Mouse (Mus musculus) heart, embryonic 13.5 days (tissue): Measurements from ENCODE around the gene Cldn15. TPM values are rescaled to one million over a fixed set of nuclear protein-coding genes. Genes with fewer than 3 reads are reported as not detected.

Source experiments
- ATAC-seq: fragments of 200-750 bp; cut with Nextera tagmentation; 2 replicates; pipeline ENCODE4 v1.8.0; 2017; ENCODE audit warnings: moderate TSS enrichment; ENCODE audit not compliant: insufficient number of reproducible peaks, low FRiP score, low TSS enrichment; ENCODE audit errors: extremely low read depth
- H3K27ac ChIP-seq: fragments of 300-500 bp; sonication (generic); replicated peaks from 2 replicates; pipeline ENCODE4 v1.5.1; 2015; ENCODE audit warnings: moderate library complexity, mild to moderate bottlenecking, inconsistent platforms
- H3K27me3 ChIP-seq: fragments of 300-500 bp; sonication (generic); replicated peaks from 2 replicates; pipeline ENCODE4 v1.6.1; 2015; ENCODE audit warnings: mild to moderate bottlenecking, inconsistent platforms
- H3K36me3 ChIP-seq: fragments of 300-500 bp; sonication (generic); 2 replicates; pipeline ENCODE4 v1.6.1; 2015; ENCODE audit warnings: mild to moderate bottlenecking, inconsistent platforms
- H3K4me1 ChIP-seq: fragments of 300-500 bp; sonication (generic); 2 replicates; pipeline ENCODE4 v1.6.1; 2015; ENCODE audit warnings: inconsistent platforms
- H3K4me2 ChIP-seq: fragments of 300-500 bp; sonication (generic); 2 replicates; pipeline ENCODE4 v1.6.1; 2015; ENCODE audit warnings: inconsistent platforms, mild to moderate bottlenecking, moderate library complexity
- H3K4me3 ChIP-seq: fragments of 300-500 bp; sonication (generic); 2 replicates; pipeline ENCODE4 v1.5.1; 2015; ENCODE audit warnings: moderate library complexity, mild to moderate bottlenecking, inconsistent platforms
- H3K9ac ChIP-seq: fragments of 300-500 bp; sonication (generic); 2 replicates; pipeline ENCODE4 v1.6.1; 2015; ENCODE audit warnings: inconsistent platforms, mild to moderate bottlenecking, moderate library complexity
- H3K9me3 ChIP-seq: fragments of 300-500 bp; sonication (generic); 2 replicates; pipeline ENCODE4 v1.6.1; 2016; ENCODE audit warnings: inconsistent platforms
- WGBS: fragments of 180-500 bp; shearing (Covaris S2); methylation state at CpG from one replicate; pipeline ENCODE4 v1.1.7; 2015; ENCODE audit warnings: mixed read lengths; 5-methylcytosine and 5-hydroxymethylcytosine counted together
- microRNA counts: library from miRNA; unstranded; fragments of <30 nt; microRNA quantifications from one replicate; lab custom pipeline; 2016
- microRNA-seq: library from miRNA; unstranded; fragments of <30 nt; microRNA quantifications from one replicate; pipeline ENCODE4, GENCODE M21; 2016
- polyA plus RNA-seq: library from polyadenylated mRNA; unstranded; fragments of >200 nt; fragmentation: Nextera tagmentation; extraction: Ambion mirVana; gene quantifications from 2 replicates; pipeline ENCODE4 v1.2.1, GENCODE M21; 2015

Gene Cldn15
- polyA plus RNA-seq, 1 experiment from 2014 or later, result 4.3 TPM

DNA sequence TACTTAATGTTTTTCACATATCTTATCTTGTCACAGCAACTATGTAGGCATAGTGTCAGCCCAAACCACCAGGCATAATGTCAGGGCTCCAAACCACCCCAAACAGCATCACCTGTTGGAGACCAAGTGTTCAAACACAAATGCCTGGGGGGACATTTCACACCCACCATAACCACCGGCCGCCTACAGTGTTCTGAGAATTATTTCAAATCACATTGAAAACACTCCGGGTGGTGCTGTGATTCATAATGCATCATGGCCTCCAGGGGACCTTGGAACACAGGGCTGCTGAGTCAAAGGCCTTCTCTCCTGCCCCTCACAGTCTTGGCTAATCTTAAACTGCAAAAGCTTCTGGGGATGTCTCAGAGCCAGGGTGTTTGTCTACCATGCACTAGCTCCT, 49.5 kb downstream of the Cldn15 start:
- Histone ChIP-seq H3K4me3 (no peak overlapping the region), H3K9me3 (peaks cover 4% of the 10 kb centered on the region), H3K4me2 (no peak overlapping the region), H3K27me3 (peaks cover 3% of the 10 kb centered on the region; the same call in 1 of the 2 replicates), H3K4me1 (no peaks in the 10 kb centered on the region), H3K36me3 (no peaks in the 10 kb centered on the region), H3K27ac (no peak overlapping the region), H3K9ac (no peak overlapping the region)
- ATAC-seq, result no peak
- WGBS, result 71% methylated on average over 3 of the region's 3 CpGs

DNA sequence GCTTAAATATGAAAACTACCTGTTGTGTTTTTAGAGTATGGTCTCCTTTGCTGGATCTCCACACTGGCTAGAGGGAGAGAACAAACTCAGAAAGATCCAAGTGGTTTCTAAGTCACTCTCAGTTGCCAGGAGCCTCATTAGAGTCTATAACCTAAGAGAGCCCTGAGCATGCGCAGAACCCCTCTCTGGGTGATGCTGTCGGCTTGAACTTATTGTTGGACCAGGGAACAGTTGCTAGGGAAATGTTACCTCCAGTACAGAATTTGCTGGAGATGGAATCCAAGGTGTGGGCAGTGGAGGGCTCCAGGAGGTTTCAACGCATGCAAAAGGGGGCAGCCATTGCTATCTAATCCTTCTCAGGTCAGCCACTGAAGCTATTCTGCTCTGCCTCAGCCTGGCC, 57.9 kb downstream of the Cldn15 start:
- H3K9me3 ChIP-seq, result no peaks in the 10 kb centered on the region
- peaks cover 72% of the 10 kb centered on the region for H3K27me3 ChIP-seq
- H3K4me3 ChIP-seq, result no peak overlapping the region
- no peak overlapping the region for H3K4me2 ChIP-seq
- no peaks in the 10 kb centered on the region for H3K36me3 ChIP-seq
- WGBS, result 49% methylated on average over 3 of the region's 3 CpGs
- no peak overlapping the region for H3K27ac ChIP-seq
- H3K4me1 ChIP-seq, result peaks cover 2% of the 10 kb centered on the region
- ATAC-seq, result no peak
- H3K9ac ChIP-seq, result no peak overlapping the region

DNA sequence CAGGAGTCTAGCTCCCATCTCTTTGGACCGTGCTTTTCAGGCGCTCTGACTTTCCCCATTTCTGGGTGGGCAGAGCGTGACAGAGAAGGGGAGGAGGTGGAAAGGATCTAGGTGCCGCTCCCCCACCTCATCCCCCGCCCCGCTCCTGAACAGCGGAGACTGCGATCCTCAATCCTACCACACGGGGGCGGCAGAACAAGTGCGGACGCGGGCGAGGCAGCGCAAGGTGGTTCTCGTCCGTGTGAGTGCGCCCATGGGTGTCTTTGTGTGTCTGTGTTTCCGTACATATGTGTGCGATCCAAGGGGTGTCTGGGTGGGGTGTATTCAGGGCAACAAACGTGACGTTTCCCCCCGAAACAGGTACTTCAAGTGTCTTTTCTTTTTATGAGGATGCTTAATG, 58.7 kb downstream of the Cldn15 start:
- Histone ChIP-seq H3K4me2 (peak overlapping the region; percentile 26; the same call in 1 of the 2 replicates), H3K36me3 (no peaks in the 10 kb centered on the region), H3K9me3 (no peaks in the 10 kb centered on the region), H3K4me3 (no peak overlapping the region), H3K27me3 (peaks cover 80% of the 10 kb centered on the region), H3K27ac (no peak overlapping the region), H3K4me1 (peaks cover 8% of the 10 kb centered on the region), H3K9ac (no peak overlapping the region)
- under 1% methylated on average over 22 of the region's 23 CpGs for WGBS
- ATAC-seq, result no peak

MicroRNAs encoded within 50 kb of the gene (microRNA counts, 519-probe panel; counts per million panel counts)
- 209 counts per million, percentile 61 among the panel's probes with 10 or more counts for microRNA mmu-miR-702 (lab: Ali Mortazavi, UCI)

Small RNAs within 50 kb of the gene (microRNA-seq; reads per million reads assigned to microRNA genes)
- 30.0 reads per million, percentile 39 among the genes with 10 or more reads in this experiment for gene Mir702

Other genes with a start within 250 kb of the Cldn15 start
- 20.2 and 21.8 TPM in 2 replicates for gene Col26a1, start 83.4 kb upstream of the Cldn15 start, polyA plus RNA-seq
- gene Ift22, start 58.5 kb upstream of the Cldn15 start, polyA plus RNA-seq, result 32.7 and 38.7 TPM in 2 replicates
- gene Fis1, start 13.3 kb upstream of the Cldn15 start, polyA plus RNA-seq, result 249 and 252 TPM in 2 replicates
- 43.2 and 45.6 TPM in 2 replicates for gene Plod3, start 20.4 kb downstream of the Cldn15 start, polyA plus RNA-seq
- gene Znhit1, start 21.4 kb downstream of the Cldn15 start, polyA plus RNA-seq, result 79.8 and 81.9 TPM in 2 replicates
- gene Vgf, start 59.8 kb downstream of the Cldn15 start, polyA plus RNA-seq, result 0.11 and 0.16 TPM in 2 replicates
- 140 and 147 TPM in 2 replicates for gene Ap1s1, start 79.5 kb downstream of the Cldn15 start, polyA plus RNA-seq
- 0.74 and 0.92 TPM in 2 replicates for gene Serpine1, start 105.7 kb downstream of the Cldn15 start, polyA plus RNA-seq
- 4.9 and 6.9 TPM in 2 replicates for gene Trim56, start 149.6 kb downstream of the Cldn15 start, polyA plus RNA-seq
- gene Muc3, start 182.7 kb downstream of the Cldn15 start, polyA plus RNA-seq, result 0.11 TPM in 1 of 2 replicates, not detected in the other
- gene Muc3a, start 245.8 kb downstream of the Cldn15 start, polyA plus RNA-seq, result not detected in 2 replicates